Mouse (Mus musculus): Measurements from ENCODE around the gene Syde2.

- TF ChIP-seq CTCF (IDR thresholded peaks at IDR 0.05; ENCODE audit: low read depth) (no peak), EP300 (IDR thresholded peaks at IDR 0.05; ENCODE audit: low read depth) (no peak)
These were observed 75.5 kb downstream of the Syde2 start for GRCm38 (mm10) chr3:146063146-146063545.
